Mouse (Mus musculus) embryonic facial prominence, embryonic 13.5 days (tissue): ENCODE measurements around the gene Zfyve28. TPM values are rescaled to one million over a fixed set of nuclear protein-coding genes. Genes with fewer than 3 reads are reported as not detected.
A peak's percentile ranks its signal among the peaks of the same experiment; 100 is the strongest.

Experiments used
- ATAC-seq: fragments of 200-750 bp; cut with Nextera tagmentation; 2 replicates; pipeline ENCODE4 v1.8.0; 2017; ENCODE audit warnings: low read depth; ENCODE audit not compliant: insufficient number of reproducible peaks, insufficient read depth, low FRiP score, low TSS enrichment
- H3K27ac ChIP-seq: fragments of 300-500 bp; sonication (generic); 2 replicates; pipeline ENCODE4 v1.5.1; 2015; ENCODE audit warnings: moderate library complexity, mild to moderate bottlenecking, inconsistent platforms
- H3K27me3 ChIP-seq: fragments of 300-500 bp; sonication (generic); 2 replicates; pipeline ENCODE4 v1.6.1; 2015; ENCODE audit warnings: mild to moderate bottlenecking, inconsistent platforms
- H3K36me3 ChIP-seq: fragments of 300-500 bp; sonication (generic); 2 replicates; pipeline ENCODE4 v1.6.1; 2015; ENCODE audit warnings: mild to moderate bottlenecking, inconsistent platforms
- H3K4me1 ChIP-seq: fragments of 300-500 bp; sonication (generic); 2 replicates; pipeline ENCODE4 v1.6.1; 2015; ENCODE audit warnings: inconsistent platforms
- H3K4me2 ChIP-seq: fragments of 300-500 bp; sonication (generic); 2 replicates; pipeline ENCODE4 v1.6.1; 2015; ENCODE audit warnings: moderate library complexity, mild to moderate bottlenecking, inconsistent platforms
- H3K4me3 ChIP-seq: fragments of 300-500 bp; sonication (generic); 2 replicates; pipeline ENCODE4 v1.5.1; 2015; ENCODE audit warnings: mild to moderate bottlenecking, inconsistent platforms
- H3K9ac ChIP-seq: fragments of 300-500 bp; sonication (generic); 2 replicates; pipeline ENCODE4 v1.6.1; 2015; ENCODE audit warnings: mild to moderate bottlenecking, inconsistent platforms
- H3K9me3 ChIP-seq: fragments of 300-500 bp; sonication (generic); 2 replicates; pipeline ENCODE4 v1.6.1; 2016; ENCODE audit warnings: inconsistent platforms
- WGBS: fragments of 180-500 bp; shearing (Covaris S2); methylation state at CpG from one replicate; pipeline ENCODE4 v1.1.7; 2015; ENCODE audit warnings: mixed read lengths; 5-methylcytosine and 5-hydroxymethylcytosine counted together
- polyA plus RNA-seq: library from polyadenylated mRNA; unstranded; fragments of >200 nt; fragmentation: Nextera tagmentation; extraction: Ambion mirVana; gene quantifications from 2 replicates; pipeline ENCODE4 v1.2.1, GENCODE M21; 2015

Gene Zfyve28
- polyA plus RNA-seq, 1 experiment from 2014 or later, result 1.8 TPM

DNA sequence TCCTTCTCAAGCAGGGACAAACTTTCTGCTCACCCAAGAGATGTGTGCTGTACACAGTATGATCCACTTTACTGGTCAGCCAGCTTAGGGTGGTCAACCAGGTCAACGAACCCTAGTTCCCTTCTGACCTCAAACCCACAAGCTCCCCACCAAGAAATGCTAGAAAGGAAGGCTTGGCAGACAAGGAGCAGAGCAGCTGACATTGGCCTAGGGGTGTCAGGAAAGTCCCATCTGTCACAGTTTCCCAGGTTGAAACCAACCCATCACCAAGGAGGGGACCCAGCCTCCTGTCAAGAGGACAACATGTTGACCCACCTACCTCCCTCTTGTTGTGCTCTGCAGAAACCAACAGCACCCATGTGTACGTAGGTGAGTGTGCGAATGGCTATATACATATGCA, 41.8 kb downstream of the Zfyve28 start:
- Histone ChIP-seq H3K27me3 (no peaks in the 10 kb centered on the region), H3K4me2 (no peak overlapping the region), H3K9me3 (no peaks in the 10 kb centered on the region), H3K36me3 (no peaks in the 10 kb centered on the region), H3K4me3 (no peak overlapping the region), H3K4me1 (peaks cover 23% of the 10 kb centered on the region), H3K27ac (no peak overlapping the region), H3K9ac (no peak overlapping the region)
- WGBS, result 95% methylated on average over 3 of the region's 3 CpGs
- ATAC-seq, result no peak

GRCm38 (mm10) chr5:34243062-34243461, 45.2 kb downstream of the Zfyve28 start:
- Histone ChIP-seq H3K9me3 (no peaks in the 10 kb centered on the region), H3K4me1 (peaks cover 15% of the 10 kb centered on the region), H3K4me2 (0 out of 2 replicates have a peak overlapping the region, but pooled peaks have one; percentile 16), H3K36me3 (no peaks in the 10 kb centered on the region), H3K27me3 (no peaks in the 10 kb centered on the region), H3K4me3 (no peak overlapping the region), H3K27ac (no peak overlapping the region), H3K9ac (no peak overlapping the region)
- ATAC-seq, result no peak
- WGBS, result 83% methylated on average over 5 of the region's 5 CpGs

DNA sequence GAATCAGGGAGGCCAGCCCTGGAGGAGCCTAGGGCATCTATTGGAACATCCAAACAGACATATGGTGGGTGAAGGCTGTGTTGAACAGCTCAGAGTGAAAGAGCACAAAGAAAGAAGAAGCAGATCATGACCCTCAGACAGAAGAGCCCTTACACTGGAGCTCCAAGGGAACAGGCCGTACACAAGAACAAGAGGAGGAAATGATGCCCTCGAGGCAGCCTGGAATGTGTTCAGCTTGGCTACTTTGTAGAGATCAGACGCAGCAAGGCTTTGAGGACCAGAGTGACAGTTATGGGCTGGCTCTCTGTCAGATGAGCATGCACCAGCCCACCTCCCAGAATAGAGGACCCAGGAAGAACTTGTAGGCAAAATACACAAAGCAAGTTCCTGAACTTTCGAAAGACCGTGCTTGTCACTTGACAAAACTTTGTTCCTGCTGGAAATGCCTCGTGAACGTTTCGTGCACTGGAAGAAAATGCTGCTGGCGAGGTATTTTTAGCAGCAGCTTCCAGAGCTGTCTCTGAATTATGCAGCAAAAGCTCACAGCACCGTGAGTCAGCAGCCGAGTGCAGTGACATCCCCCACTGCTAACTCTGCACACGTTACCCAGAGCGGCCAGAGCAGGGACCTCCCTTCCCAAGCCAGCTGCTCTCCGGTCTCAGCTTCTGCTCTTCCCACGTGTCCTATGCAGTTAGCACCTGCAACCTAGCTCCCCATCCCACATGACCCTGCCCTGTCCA, 45.9 kb downstream of the Zfyve28 start:
- Histone ChIP-seq H3K4me1 (peaks cover 15% of the 10 kb centered on the region), H3K9me3 (no peaks in the 10 kb centered on the region), H3K9ac (no peak overlapping the region), H3K27ac (no peak overlapping the region), H3K4me2 (0 out of 2 replicates have a peak overlapping the region, but pooled peaks have one; percentile 16), H3K4me3 (no peak overlapping the region), H3K27me3 (no peaks in the 10 kb centered on the region), H3K36me3 (no peaks in the 10 kb centered on the region)
- 34% methylated on average over 15 of the region's 15 CpGs for WGBS
- no peak for ATAC-seq

DNA sequence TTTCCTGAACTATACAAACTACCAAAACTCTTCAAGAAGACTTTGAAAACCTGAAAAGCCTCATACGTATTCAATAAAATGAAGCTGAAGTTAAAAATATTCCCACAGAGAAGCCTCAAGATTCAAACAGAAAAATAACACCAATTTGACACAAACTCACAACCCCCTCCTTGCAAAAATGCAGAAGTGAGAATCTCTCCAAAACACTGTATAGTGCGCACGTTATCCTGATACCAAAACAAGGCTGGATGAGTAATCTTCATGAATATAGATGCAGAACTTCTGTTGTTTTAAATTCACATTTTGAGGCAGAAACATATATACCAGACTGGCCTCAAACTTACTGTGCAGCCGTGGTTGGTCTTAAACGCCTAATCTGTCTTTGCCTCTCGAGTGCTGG, 49.8 kb downstream of the Zfyve28 start:
- Histone ChIP-seq H3K4me1 (peaks cover 15% of the 10 kb centered on the region), H3K4me3 (no peak overlapping the region), H3K4me2 (no peak overlapping the region), H3K36me3 (no peaks in the 10 kb centered on the region), H3K9ac (no peak overlapping the region), H3K9me3 (no peaks in the 10 kb centered on the region), H3K27ac (no peak overlapping the region), H3K27me3 (no peaks in the 10 kb centered on the region)
- ATAC-seq, result no peak
- WGBS, result 88% methylated on average over 6 of the region's 6 CpGs

GRCm38 (mm10) chr5:34235898-34236420, 52.3 kb downstream of the Zfyve28 start:
- H3K4me3 ChIP-seq, result no peak overlapping the region
- H3K4me2 ChIP-seq, result no peak overlapping the region
- H3K9me3 ChIP-seq, result no peaks in the 10 kb centered on the region
- H3K9ac ChIP-seq, result no peak overlapping the region
- H3K36me3 ChIP-seq, result no peaks in the 10 kb centered on the region
- no peak for ATAC-seq
- H3K27me3 ChIP-seq, result no peaks in the 10 kb centered on the region
- H3K27ac ChIP-seq, result no peak overlapping the region
- H3K4me1 ChIP-seq, result no peaks in the 10 kb centered on the region
- WGBS, result 51% methylated on average over 10 of the region's 10 CpGs

GRCm38 (mm10) chr5:34235056-34235455, 53.2 kb downstream of the Zfyve28 start:
- Histone ChIP-seq H3K9ac (no peak overlapping the region), H3K27me3 (no peaks in the 10 kb centered on the region), H3K4me3 (no peak overlapping the region), H3K4me2 (no peak overlapping the region), H3K27ac (no peak overlapping the region), H3K36me3 (no peaks in the 10 kb centered on the region), H3K9me3 (no peaks in the 10 kb centered on the region), H3K4me1 (no peaks in the 10 kb centered on the region)
- ATAC-seq, result no peak
- WGBS, result 68% methylated on average over 4 of the region's 4 CpGs

DNA sequence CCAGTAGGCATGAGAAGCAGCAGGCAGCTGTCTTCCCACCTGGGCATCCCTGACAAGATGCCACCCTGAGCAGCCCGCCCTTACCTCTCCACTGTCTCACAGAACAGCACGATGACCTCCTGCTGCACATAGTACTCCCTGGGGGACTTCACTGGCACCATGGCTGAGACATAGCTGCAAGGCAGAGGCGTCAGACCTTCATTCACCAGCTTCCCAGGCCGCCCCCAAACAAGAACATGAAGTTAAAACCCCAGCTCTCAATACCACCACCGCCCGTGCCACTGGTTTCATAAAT, 55.1 kb downstream of the Zfyve28 start:
- no peak for ATAC-seq
- Histone ChIP-seq H3K9me3 (no peaks in the 10 kb centered on the region), H3K4me3 (no peak overlapping the region), H3K4me1 (no peaks in the 10 kb centered on the region), H3K4me2 (no peak overlapping the region), H3K9ac (no peak overlapping the region), H3K36me3 (no peaks in the 10 kb centered on the region), H3K27me3 (no peaks in the 10 kb centered on the region), H3K27ac (no peak overlapping the region)
- WGBS, result 88% methylated on average over 6 of the region's 6 CpGs

GRCm38 (mm10) chr5:34232481-34233220, 55.6 kb downstream of the Zfyve28 start:
- no peak overlapping the region for H3K4me2 ChIP-seq
- H3K27me3 ChIP-seq, result no peaks in the 10 kb centered on the region
- H3K36me3 ChIP-seq, result no peaks in the 10 kb centered on the region
- WGBS, result 63% methylated on average over 8 of the region's 8 CpGs
- ATAC-seq, result no peak
- no peaks in the 10 kb centered on the region for H3K4me1 ChIP-seq
- no peak overlapping the region for H3K4me3 ChIP-seq
- H3K27ac ChIP-seq, result no peak overlapping the region
- no peaks in the 10 kb centered on the region for H3K9me3 ChIP-seq
- H3K9ac ChIP-seq, result no peak overlapping the region

GRCm38 (mm10) chr5:34231901-34232300, 56.3 kb downstream of the Zfyve28 start:
- Histone ChIP-seq H3K4me2 (no peak overlapping the region), H3K36me3 (no peaks in the 10 kb centered on the region), H3K9me3 (no peaks in the 10 kb centered on the region), H3K9ac (no peak overlapping the region), H3K4me3 (no peak overlapping the region), H3K4me1 (no peaks in the 10 kb centered on the region), H3K27ac (no peak overlapping the region), H3K27me3 (no peaks in the 10 kb centered on the region)
- no peak for ATAC-seq
- WGBS, result 78% methylated on average over 6 of the region's 6 CpGs

- no peak overlapping the region for H3K4me2 ChIP-seq
- H3K36me3 ChIP-seq, result no peaks in the 10 kb centered on the region
- no peaks in the 10 kb centered on the region for H3K27me3 ChIP-seq
- no peak for ATAC-seq
- H3K4me1 ChIP-seq, result no peaks in the 10 kb centered on the region
- no peak overlapping the region for H3K9ac ChIP-seq
- 80% methylated on average over 9 of the region's 9 CpGs for WGBS
- H3K9me3 ChIP-seq, result no peaks in the 10 kb centered on the region
- H3K4me3 ChIP-seq, result no peak overlapping the region
- no peak overlapping the region for H3K27ac ChIP-seq
Measured at GRCm38 (mm10) chr5:34230599-34231485, 57.4 kb downstream of the Zfyve28 start.

DNA sequence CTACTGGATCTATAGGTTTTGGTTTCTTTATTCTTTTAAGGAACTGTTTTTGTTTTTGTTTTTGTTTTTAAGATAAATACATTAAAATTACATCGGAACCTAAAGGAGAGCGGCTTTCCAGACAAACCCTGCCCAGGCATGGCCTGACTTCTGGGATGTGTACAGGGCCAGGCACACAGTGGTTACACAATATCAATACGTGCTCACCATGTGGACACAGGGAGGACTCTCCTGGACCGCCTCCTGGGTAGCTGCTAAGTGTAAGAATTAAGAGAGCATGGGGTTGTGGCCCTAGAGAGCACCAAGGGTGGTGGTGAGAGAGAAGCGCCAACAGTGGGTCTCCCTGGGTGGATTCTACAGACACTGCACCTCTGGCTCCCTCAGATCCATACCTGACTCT, 58.7 kb downstream of the Zfyve28 start:
- H3K36me3 ChIP-seq, result no peaks in the 10 kb centered on the region
- no peaks in the 10 kb centered on the region for H3K9me3 ChIP-seq
- no peak overlapping the region for H3K9ac ChIP-seq
- WGBS, result 91% methylated on average over 5 of the region's 5 CpGs
- no peaks in the 10 kb centered on the region for H3K27me3 ChIP-seq
- H3K4me2 ChIP-seq, result no peak overlapping the region
- H3K4me1 ChIP-seq, result no peaks in the 10 kb centered on the region
- no peak for ATAC-seq
- H3K4me3 ChIP-seq, result no peak overlapping the region
- no peak overlapping the region for H3K27ac ChIP-seq
